Mouse (Mus musculus) forebrain, embryonic 14.5 days (tissue): ENCODE results near the gene Snx22. TPM values are rescaled to one million over a fixed set of nuclear protein-coding genes. Genes with fewer than 3 reads are reported as not detected.

Source experiments
- polyA plus RNA-seq: library from polyadenylated mRNA; unstranded; fragments of >200 nt; fragmentation: Nextera tagmentation; extraction: Ambion mirVana; gene quantifications from 2 replicates; pipeline ENCODE4 v1.2.1, GENCODE M21; 2014

Gene Snx22
- polyA plus RNA-seq, 1 experiment from 2014 or later = 3.6 TPM

Other genes starting within 250 kb of the Snx22 start
- 7.4 and 8.8 TPM in 2 replicates for gene Zfp609, start 242.2 kb downstream of the Snx22 start, polyA plus RNA-seq
- gene Pclaf, start 179.5 kb downstream of the Snx22 start, polyA plus RNA-seq = 57.3 and 59.0 TPM in 2 replicates
- gene Trip4, start 160.9 kb downstream of the Snx22 start, polyA plus RNA-seq = 25.5 and 29.4 TPM in 2 replicates
- 21.1 and 24.2 TPM in 2 replicates for gene Csnk1g1, start 160.8 kb downstream of the Snx22 start, polyA plus RNA-seq
- 401 and 454 TPM in 2 replicates for gene Ppib, start 9.5 kb downstream of the Snx22 start, polyA plus RNA-seq
- 111 and 120 TPM in 2 replicates for gene Snx1, start 56.9 kb upstream of the Snx22 start, polyA plus RNA-seq
- 79.8 and 81.2 TPM in 2 replicates for gene Ciao2a, start 56.9 kb upstream of the Snx22 start, polyA plus RNA-seq
- gene Dapk2, start 88.5 kb upstream of the Snx22 start, polyA plus RNA-seq = 2.2 and 2.3 TPM in 2 replicates